Mouse (Mus musculus): ENCODE measurements at regions not wholly inside any gene's neighbourhood (a gene's known extent, or its start where the extent isn't known, plus 50 kb on each side); places are given as distances from the start of the nearest gene placed in this dataset.

GRCm38 (mm10) chr12:94155110-94155858 lies 1536.7 kb upstream of the Flrt2 start:
- no peak for DNase-seq

DNA sequence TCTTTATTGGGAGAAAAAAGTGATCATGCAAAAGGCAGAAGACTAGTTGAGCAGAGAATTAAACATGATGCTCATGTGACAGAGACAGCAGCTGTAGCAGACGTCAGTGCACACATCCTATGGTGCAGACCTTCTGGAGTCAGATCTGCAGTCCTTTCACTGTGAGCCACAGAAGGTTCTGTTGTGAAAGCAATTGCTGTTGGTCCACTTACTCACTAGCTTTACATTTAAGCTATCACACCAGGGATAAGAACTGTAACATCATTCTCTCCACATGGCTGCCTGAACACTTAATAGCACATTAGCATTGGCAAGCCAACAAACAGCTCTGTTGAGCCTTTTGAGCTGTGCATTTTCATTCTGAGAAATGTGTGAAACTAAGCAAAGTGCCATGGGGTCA lies 1509.7 kb upstream of the Flrt2 start:
- DNase-seq, result no peak

DNA sequence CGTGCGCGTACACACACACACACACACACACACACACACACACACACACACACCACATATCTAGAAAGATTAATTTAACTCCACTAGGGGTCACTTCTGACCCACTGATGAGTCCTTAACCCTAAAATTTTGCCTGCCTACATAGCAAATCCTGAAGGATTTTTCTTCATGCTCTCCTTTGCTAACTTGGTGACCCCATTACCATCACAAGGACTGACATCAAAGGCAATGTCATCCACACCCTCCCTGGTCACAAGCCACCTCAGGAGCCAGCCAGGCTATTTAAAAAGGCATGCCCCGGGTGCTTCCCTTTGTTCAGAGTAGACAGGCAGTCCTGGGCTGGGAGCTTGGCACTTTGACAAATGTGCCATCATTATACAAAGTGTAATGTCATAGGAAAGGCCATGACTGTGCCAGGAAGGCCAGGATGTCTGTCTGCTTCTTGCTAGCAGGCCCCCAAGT lies 1501.4 kb upstream of the Flrt2 start:
- peak; percentile 98 for DNase-seq

DNA sequence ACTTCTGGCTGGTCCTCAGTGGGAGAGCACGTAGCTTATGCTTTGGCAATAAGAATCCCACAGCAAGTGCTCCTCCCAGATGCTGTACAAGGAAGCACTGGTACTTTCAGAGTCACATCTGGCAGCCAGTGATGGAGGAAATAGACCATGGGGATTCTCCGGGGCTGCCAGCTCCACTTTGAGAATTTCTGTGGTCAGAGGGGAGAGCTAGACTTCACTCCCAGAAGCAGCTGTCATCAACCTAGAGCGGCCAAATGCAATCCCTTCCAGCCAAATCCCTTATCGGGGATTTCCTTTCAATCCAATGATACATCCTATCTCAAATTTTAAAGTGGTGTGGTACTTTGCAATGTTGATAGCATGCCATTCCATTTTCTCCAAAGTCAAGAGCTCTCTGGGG lies 1474.1 kb upstream of the Flrt2 start:
- DNase-seq, result peak; percentile 97

- DNase-seq, result no peak
Measured at GRCm38 (mm10) chr12:94229894-94230293, 1462.1 kb upstream of the Flrt2 start.

- no peak for DNase-seq
Measured at GRCm38 (mm10) chr12:94245366-94245765, 1446.7 kb upstream of the Flrt2 start.

DNA sequence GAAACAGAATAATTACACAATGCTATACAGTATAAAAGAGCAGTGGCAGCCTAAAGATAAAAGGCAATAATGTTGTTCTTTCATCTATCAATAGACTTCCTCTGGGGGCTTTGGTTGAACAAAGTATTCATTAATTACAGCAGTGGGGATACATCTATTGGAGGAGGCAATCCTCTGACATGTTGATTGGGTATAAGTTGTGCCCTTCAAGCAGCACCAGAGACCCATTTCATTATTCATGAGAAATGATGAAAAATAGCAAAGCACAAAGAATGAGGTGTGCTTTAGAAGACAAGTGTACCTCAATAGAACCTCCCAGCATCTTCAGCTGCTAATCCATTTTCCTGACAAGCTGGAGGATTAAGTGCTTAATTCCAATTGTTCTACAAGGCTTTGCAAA lies 1444.7 kb upstream of the Flrt2 start:
- no peak for DNase-seq

GRCm38 (mm10) chr12:94252957-94253633 lies 1438.9 kb upstream of the Flrt2 start:
- peak; percentile 78 for DNase-seq

DNA sequence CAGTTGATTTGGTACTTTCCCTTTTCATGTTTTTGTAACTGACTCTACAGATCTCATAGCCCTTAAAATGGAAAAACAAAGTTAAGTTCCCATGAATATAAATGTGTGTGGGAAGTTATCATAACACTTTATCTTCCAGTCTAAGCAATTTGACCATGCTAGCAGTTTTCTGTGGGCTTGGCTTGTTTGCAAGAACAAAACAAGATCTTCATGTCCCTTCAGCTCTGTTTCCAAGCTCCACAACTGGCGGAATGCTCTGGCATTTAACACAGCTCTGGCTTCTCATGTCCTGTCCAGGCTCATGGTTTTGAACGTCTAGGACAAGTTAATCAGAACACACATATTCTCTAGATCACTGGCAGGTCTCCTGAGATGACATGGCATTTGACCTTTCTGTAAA lies 1411.1 kb upstream of the Flrt2 start:
- DNase-seq, result peak; percentile 97

DNA sequence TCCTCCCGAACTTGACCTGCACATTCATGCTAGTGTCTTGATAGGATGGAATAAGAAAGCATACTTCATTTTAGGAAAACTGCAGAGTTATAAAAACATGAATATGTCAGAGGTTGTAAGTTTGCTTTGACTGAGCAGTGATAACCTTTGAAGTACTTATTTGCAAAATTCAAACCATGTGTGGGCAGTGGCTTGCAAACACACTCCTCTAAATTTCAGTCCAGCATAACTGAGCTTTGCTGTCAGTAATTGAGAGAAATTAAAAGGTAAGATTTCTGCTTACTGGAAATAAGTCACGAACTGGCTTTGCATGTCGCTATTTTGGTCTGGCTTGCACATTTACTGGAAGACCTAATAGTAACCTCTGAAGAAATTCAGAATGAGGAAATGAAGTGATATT lies 1409.1 kb upstream of the Flrt2 start:
- peak; percentile 81 for DNase-seq

DNA sequence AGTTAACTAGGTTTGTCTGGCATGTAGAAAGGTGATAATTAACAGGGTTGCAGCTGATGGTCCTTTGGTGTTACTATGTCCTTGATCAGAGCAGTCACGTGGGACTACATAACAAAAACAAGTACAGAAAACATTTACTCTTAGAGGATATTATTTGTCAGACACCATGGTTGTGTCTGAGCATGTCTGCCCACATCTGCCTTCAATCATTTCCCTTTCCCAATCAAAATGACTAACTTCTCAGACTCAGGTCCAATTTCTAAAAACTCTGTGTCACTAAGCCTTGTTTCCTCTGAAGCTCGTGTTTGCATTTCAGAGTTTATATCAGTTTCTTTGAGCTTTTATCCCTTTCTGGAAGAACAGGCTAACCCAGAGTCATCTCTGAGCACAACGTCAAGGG lies 1408.5 kb upstream of the Flrt2 start:
- peak; percentile 78 for DNase-seq

DNA sequence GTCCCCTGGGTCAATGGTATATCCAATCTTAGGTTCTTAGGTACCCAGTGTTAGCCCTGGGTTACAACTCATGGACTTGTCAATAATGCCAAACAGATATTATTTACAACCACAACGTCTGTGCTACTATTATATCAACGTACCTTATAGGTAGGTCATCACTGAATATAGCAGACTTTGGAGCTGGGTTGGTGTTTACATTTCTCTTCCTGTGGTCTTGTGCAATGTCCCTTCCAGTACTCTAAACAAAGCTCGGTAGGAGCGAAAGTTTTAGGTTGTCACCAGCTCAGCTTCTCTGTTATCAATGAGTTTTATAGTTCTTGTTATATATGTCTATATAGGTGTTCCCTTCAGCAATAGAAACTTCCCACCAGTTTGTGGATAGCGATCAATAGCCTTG lies 1394.2 kb upstream of the Flrt2 start:
- DNase-seq, result no peak

DNA sequence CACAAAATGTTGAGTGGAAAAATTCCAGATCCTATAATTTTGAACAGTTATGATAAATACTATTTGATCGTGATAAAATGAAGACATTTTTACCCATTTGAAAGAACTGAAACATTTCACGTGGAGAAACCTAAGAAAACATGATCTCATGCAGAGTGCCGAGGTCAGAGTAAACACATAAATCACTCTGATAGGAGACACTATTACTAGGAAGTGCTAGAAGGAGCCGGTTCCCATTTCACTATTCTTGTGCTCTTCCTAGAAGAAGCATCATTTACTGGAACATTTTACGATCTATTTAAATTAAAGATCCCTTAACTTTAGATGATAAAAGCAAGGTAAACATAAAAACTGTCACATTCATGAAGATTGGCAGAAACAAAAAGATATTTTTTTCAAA lies 1359.7 kb upstream of the Flrt2 start:
- no peak for DNase-seq

DNA sequence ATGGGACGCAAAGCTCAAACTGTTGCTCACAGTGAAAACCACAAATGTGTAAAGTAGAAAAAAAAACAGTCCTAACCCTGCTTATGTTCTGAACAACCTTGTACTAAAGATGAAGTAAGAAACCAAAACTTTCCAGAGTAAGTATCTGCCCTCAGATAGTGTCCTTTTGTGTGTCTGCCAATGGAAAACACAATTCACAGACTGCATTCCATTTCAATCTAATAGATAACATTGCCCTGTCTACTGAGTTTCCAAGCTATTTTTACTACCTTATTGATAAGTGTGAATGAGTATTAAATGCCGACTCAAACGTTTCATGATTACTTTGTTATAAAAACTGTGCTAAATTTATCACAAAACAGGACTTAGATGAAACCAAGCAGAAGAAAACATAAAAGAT lies 1357.4 kb upstream of the Flrt2 start:
- DNase-seq, result no peak

DNA sequence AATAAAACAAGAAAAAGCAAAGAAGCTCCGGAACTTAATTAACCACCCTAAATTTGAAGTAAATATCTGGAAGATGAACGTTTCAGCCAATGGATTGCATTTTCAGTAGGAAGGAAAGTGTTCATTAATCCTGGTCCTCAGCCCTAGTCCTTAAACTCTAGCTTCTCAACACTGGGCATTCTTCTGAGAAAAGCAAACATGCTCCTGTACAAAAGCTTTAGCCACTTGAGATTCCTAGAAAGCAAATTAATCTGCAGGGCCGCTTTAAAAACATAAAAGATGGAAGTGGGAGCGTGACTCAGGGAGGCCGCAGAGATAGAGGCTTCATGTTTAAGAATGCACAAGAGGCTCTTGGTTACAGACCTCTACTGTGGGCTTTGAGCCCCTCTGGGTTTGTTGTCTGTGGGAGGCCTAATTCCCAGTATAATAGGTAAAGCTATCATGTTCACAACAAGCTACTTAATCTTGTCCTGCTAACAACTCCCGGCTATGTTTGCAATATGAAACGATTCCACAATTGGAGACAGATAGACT lies 1342.3 kb upstream of the Flrt2 start:
- DNase-seq, result no peak

DNA sequence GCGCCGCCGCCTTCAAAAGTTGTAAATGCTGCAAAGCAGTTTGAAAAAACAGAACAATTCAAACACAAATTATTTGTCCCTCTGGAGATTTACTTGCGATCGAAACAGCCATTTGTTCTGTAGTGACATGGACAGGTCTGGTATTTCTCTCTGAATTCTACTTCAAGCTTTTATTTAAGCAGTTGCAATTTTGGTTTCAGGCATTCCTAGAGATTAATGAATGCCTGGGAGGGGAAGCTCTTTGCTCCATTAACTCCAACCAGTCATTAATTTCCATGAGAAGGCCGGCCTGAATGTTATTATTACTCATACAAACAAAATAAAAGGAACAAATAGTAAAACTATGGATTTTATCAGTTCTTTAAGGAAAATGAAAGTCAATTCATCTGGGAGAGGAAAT lies 1327.8 kb upstream of the Flrt2 start:
- DNase-seq, result no peak

DNA sequence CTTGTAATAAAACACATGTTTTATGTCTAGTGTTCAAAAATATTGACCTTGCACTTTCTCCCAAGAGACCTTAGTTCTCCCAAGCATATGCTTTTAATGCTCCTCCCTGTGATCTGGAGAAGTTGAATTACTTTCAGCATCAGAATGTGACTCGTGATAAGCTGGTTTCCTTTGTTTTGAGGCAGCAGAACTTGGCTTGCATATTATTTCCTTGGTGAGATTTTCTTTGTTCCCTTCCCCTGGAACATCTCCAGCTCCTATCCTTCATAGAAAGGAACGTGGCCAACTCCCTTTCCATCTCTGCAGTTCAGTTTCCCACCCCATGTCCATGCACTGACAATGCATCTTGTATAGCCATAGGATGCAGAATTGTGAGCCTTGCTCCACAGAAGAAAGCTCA lies 1292.0 kb upstream of the Flrt2 start:
- peak; percentile 93 for DNase-seq

DNA sequence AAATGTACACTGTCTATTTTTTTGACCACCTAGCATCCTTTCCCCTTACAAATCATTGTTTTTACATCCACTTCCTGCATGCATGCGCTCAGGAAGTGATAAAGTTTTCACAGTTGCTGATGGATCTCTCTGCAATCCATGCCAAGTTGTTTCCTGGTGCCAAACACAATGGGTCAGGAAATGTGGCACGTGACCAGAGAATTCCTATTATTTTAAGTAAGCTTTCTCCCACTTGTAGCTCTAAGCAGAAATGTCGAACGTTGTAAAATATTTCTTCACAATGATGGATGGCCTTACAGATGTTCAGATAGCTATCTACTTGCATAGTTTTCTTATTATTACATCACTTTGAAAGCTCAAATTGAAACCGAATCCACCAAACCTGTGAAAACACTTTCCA lies 1271.1 kb upstream of the Flrt2 start:
- DNase-seq, result peak; percentile 96

GRCm38 (mm10) chr12:94421743-94422142 lies 1270.3 kb upstream of the Flrt2 start:
- no peak for DNase-seq

DNA sequence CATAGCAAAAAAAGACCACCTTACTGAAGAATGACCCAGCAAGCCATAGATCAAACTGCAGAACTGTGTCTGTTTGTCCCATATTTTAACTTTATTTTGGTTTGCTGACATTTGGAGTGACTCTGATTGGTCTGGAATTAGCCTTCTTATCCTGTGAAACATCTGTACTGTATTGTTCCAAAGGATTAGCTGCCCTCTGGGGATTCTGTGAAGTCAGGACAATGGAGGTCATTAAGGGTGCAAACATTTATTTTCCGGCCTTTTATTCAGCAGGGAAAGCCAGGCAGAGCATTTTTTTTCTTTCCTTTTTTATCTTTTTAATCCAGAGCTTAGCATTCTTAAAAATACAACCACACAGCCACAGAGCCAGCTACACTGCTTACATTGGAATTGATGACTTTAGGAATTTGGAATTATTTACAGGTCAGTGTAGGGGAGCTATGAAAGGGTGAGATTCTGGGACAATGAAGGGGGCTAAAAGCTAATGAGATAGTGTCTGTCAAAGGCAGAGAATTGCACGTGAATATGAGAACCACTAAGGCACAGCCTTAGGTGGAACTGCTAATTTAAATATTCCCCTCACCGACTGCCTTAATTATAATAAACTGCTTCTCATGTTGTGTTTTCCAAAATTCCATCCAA lies 1267.6 kb upstream of the Flrt2 start:
- peak; percentile 91 for DNase-seq

GRCm38 (mm10) chr12:94449517-94449916 lies 1242.5 kb upstream of the Flrt2 start:
- no peak for DNase-seq

- no peak for DNase-seq
Measured at GRCm38 (mm10) chr12:94468027-94468426, 1224.0 kb upstream of the Flrt2 start.

DNA sequence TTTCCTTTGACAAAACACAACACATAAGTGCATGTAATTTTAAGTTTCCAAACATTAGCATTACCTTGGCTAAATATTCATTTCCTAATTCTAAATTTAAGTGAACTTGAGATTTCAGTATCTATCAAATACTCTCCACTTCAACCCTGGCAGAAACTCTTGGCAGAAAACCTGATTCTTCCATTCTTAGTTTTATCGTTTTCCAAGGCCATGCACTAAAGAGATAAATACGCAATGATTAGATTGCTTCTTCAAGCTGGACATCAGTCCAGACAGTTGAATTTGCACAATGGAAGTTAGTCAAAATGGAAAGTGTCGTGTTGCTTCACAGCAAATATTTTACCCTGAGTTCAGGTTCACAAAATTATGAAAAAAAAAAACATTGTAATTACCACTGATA lies 1223.4 kb upstream of the Flrt2 start:
- DNase-seq, result no peak

DNA sequence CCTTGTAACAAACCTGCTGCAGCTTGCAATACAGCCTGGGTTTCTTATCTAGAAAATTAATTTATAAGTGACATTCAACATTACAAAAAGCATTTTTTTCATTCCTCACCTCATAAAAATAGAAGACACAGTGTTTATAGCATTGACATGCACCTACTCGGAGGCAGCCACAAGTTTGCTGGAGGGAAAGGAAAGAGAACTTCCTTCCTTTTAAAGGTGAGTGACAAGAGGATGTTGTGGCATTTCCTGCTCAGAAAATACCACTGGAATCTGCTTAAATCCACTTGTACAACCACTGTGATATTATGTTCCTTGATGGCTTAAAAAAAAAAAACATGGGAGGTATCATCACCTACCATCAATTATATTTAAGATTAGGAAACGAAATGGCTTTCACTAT lies 1222.2 kb upstream of the Flrt2 start:
- DNase-seq, result no peak
